Mouse (Mus musculus) small intestine, adult 2 months (tissue): ENCODE measurements at regions not wholly inside any gene's neighbourhood (a gene's known extent, or its start where the extent isn't known, plus 50 kb on each side); places are given as distances from the start of the nearest gene placed in this dataset.

Source experiments
- CTCF ChIP-seq: fragments of 200-500 bp; IDR thresholded peaks from 2 replicates; pipeline ENCODE4 v1.5.1; 2012; ENCODE audit warnings: low read depth, mild to moderate bottlenecking, control low read depth, inconsistent platforms, low read length, moderate library complexity, mixed read lengths; ENCODE audit not compliant: insufficient replicate concordance, insufficient read length; ENCODE audit errors: extremely low read depth
- POLR2A ChIP-seq: fragments of 200-500 bp; IDR thresholded peaks from 2 replicates; pipeline ENCODE4 v1.6.1; 2012; ENCODE audit warnings: low read depth, mild to moderate bottlenecking, control low read depth, inconsistent platforms, low read length, moderate library complexity

DNA sequence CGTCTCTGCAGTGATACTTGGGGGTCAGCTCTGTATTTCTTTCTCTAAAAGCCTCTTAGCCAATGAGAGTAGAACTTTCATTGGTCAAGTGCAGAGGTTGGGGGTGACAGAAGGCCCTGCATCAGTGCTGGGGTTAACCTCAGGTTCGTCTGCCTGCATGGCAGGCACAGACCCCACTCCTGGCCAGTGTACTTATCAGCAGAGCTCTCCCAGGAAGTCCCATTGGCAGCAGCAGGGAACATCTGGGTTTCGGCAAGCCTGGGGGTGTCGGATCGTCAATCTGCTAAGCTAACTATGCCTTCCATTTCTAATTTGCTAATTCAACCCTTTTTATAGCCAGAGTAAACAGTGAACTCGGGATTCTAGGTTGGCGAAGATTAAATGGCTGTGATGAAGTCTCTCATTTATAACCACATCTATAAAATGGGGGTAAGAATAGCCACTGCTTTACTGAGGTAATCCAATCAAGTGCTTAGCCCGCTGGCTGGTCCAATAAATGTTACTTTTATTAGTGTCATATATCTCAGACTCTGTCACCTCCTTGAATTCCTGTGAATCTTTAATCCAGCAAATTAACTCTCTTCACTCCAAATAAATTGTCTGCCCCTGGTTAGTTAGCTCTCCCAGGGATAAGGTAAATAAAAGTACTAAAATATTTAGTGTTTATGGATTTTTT, 135.5 kb upstream of the Mrps10 start:
- no peak for TF ChIP-seq POLR2A
- TF ChIP-seq CTCF: no peak
